Mouse (Mus musculus) megakaryocyte, embryonic 14.5 days (primary cell): ENCODE measurements around the gene Zfp593.

Source experiments
- FLI1 ChIP-seq: IDR thresholded peaks from 2 replicates; pipeline ENCODE4 v1.6.1; 2012; ENCODE audit warnings: low read length, inconsistent platforms, mixed read lengths
- GATA1 ChIP-seq: IDR thresholded peaks from 3 replicates; pipeline ENCODE4 v1.6.1; 2012; ENCODE audit warnings: mixed read lengths, low read length, inconsistent platforms, borderline replicate concordance

- TF ChIP-seq GATA1 (no peak), FLI1 (no peak)
Observed at GRCm38 (mm10) chr4:134287575-134288025, 42.2 kb upstream of the Zfp593 start, which contains the start of gene Pdik1l.
